Mouse (Mus musculus) heart, adult 11 months (tissue): ENCODE data around the gene Olfr1428.
"Not testable (repeated sequence)": the region's sequence is repeated elsewhere in the genome, so short reads cannot be mapped to it uniquely, and the experiment has no call there.

Experiments used
- DNase-seq: peaks from one replicate; pipeline ENCODE4 v3.0.0; 2022

Olfr1428 gene

DNA sequence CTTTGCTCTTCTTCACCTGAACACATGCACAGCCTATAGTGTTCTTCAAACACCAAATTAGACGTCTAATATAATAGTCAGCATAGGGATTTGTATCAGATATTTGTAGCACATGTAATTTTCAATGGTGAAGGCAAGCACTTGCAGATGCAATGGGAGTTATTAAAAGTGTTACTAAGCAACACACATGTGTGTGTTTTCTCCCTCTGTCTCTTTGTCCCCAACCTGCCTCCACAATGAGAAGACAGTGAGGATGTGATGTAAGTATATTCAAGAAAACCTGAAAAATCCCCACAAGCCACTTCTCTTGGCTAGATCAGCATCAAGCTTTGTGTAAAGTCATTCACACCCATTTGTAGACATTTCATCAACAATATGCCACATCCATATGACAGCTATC, at the start of gene Olfr1428:
Gene Olfr1428 (minus strand): TSS at position 101 of the 400 bp plus-strand sequence.
- no peak for DNase-seq

DNA sequence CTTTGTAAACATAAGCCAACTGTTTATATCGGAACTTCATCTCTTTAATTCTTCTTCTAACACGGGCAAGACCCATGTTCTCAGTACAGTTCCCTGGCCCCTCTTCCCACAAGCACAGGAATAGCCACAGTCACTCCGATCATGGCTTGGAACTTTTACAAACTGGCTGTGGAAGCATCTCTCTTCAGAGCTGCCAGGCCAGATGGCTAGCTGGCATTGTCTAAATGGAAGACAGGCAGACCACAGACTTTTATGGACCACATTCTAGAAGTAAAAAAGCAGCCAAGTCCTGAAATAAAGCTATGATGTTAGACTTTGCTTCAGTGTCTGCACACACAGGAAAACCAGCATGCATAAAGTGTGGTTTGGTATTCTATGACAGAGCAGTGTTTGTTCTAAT, 29.8 kb upstream of the Olfr1428 start:
- DNase-seq, result no peak

DNA sequence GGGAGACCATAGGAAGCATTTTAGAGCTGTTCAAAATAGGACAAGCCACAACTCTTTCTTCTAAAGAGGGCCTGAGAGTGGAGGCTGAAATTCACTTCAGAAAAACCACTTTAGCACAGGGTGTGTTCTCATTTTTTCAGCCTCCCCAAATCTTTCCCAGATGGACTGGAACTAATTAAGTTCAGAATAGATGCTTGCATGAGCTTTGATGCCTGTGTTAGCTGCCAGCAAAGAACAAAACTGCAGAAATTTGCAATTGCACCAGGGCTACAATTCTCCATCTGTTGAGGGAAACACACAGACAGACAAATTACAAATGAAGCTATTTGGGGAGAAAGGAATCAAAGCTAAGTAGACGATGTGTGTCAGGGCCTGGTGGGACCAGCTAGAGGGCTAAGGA, 27.7 kb upstream of the Olfr1428 start:
- DNase-seq, result no peak

DNA sequence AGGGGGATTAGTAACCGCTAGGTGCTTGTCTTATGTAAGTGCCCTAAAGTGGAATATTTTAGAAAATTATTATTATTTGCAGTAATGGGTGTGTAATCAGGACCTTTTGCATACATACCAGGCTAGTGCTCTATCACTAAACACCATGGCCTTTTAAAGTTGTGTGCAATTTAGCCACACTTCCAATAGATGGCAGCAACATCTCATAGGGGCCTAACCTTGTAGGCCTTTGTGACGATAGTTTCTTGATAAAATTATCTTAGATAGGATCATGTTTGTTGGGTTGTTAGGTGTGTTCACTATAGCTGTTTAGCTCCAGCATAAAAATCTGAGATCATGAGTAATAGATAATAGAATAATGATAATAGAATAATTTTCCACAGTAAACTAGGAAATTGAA, 18.6 kb upstream of the Olfr1428 start:
- no peak for DNase-seq

DNA sequence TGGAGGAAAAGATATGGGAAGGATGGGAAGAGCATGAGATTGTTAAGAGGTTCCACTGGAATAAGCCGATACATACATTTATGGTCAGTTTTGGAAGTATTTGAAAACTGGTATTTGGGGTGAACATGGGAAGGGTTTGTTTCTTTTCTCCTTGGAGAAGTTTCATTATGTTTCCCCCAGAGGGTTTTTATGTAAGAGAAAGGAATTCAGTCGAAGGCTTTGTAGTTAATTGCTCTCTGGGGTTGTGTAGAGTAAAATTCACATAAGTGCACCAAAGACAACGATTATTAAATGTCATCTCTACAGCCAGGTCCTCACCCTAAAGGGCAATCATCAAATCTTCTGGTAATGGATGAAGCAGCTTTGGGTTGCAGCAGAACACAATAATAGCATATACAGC, 7.4 kb upstream of the Olfr1428 start, which contains the start of gene Olfr76:
Gene Olfr76 (minus strand): TSS at position 101 of the 400 bp plus-strand sequence.
- DNase-seq, result no peak

DNA sequence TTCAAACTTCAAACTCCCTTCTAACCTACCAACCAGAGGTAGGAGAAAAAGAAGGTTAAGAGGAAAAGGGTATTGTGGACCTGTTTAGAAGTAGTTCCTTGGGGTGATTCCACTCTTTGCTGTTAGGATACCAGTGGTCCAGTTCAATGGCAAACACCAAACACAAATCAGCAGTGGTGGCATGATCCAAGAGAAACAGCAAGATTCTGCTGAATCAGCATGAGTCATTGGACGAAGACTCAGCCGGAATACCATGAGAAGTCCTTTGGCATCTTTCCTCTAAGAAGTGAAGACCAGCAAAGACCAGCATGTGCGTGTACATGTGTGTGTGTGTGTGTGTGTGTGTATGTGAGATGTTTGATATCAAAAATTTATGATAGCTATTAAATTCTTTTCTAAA, 767 bp upstream of the Olfr1428 start:
- no peak for DNase-seq

DNA sequence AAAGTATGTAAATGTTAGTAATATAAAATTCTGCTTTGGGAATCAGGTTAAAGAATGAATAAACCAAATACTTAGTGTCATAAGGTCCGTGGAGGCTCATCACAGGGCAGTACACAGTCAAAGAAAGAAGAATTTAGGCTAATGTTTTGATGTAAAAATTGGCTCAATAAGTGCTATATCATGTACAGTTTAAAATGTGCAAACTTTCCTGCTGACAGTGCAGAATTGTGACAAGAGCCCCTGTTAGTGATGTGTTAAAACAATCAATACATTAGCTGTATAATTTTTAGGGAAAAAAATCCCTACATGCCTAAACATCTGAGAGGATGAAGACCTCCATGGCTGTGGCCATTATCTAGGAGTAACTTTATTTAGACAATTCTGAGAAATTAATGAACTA, 1.9 kb downstream of the Olfr1428 start:
- no peak for DNase-seq

DNA sequence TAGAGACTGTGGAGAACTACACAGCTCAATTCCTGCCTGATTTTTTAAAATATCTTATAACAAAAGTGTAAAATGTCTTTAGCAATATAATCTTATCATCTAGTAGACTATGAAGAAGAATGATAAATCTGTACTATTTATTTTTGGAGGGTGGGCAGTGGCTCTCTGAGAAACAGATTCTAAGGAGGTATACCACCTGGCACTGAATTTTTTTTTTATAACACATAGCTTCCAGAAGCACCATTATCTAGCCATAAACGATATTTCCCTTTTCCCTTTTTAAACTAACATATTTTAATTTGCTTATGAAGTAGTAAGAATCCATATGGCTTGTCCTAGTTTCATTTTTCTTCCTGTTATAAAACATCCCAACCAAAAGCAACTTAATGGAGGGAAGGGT, 11.2 kb downstream of the Olfr1428 start:
- no peak for DNase-seq

DNA sequence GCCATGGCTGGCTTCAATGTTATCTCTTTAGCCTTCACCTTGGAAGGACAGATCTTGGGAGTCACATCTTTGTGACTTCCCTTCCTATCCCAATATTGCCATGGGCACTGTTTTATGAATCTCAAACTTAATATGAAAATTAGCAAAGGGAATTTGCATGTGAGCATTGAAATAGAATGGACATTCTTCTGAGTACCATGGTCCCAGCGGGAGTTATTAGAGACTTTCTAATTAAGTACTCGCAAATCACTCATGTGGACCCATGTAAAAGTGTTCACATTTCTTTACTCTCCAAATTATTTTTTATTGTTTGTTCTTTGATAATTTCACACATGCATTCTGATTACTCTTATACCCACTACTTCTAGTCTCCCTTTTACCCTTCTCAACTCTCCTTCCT, 12.5 kb downstream of the Olfr1428 start, which contains the start of gene Olfr1427:
Gene Olfr1427 (minus strand): TSS at position 101 of the 400 bp plus-strand sequence.
- DNase-seq, result no peak

DNA sequence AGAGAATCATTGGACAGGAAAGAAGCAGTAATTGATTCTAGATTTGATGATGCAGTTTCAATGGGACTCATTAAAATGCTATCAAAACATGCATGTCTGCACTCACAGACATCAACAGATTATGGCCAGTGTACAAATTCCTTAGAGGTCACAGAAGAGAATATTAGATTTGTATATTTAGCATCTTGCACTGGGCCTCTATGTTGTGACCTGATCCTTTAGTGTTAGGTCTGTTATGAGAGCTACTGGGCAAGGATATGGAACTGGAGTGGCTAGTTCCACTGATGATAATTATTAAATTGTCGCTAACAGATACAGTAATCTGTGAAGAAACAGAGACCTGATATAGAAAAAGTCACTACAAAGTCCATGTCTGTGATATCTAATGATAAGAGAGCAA, 23.8 kb downstream of the Olfr1428 start, which contains the start of gene Olfr1426:
Gene Olfr1426 (minus strand): TSS at position 101 of the 400 bp plus-strand sequence.
- no peak for DNase-seq

DNA sequence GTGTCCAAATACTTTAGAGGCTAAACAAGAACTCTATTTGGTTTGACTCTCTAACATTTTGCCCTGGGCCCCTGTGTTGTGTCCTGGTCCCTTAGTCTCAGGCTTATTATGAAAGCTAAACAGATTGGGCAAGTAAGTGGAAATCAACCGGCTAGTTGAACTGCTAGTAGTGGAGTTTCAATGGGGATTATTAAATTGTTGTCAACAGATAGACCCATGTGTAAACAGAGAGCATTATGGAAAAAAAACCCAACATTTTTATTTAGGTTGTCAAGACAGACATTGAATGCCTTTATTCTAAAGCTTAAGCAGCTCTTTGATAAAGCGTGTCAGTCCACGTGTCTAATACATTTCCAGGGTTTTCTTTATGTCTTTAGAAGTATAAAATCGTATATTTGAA, 38.1 kb downstream of the Olfr1428 start, which contains the start of gene Olfr1425:
Gene Olfr1425 (minus strand): TSS at position 101 of the 400 bp plus-strand sequence.
- not testable (repeated sequence) for DNase-seq

DNA sequence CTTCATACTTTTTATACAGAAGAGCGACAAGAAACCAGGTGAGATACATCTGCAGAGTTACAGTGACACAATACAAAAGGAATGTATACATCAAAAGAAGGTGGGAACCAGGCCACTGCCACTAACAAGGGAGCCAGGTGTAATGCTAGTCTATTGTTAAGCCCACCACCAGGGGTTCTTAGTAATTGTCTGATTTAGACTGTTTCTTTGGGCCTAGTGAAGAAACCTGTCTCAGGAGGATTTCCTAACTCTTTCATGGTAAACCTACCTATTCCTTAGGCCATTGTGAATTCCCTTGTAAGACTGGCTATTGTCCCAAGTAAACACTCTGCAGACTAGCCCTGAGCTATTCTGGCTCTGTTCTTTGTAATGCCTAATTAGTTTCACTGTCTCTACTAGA, 46.2 kb downstream of the Olfr1428 start:
- peak; percentile 51 for DNase-seq

DNA sequence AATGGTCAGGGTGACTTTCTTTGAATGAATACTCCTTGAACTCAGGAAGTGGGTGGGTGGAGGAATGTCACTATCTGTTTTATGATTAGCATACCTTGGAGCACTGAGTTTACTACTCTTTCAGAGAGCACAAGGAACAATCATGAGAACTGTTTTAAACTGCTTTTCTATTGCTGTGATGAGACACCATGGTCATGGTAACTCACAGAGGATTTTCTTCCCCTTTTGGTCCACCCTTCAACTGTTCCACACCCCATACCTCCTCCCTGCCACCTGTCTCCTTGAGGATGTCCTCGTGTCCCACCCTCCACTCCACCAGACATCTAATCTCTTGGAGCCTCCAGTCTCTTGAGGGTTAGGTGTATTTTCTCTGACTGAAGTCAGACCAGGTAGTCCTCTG, 47.9 kb downstream of the Olfr1428 start:
- peak; percentile 28 for DNase-seq

DNA sequence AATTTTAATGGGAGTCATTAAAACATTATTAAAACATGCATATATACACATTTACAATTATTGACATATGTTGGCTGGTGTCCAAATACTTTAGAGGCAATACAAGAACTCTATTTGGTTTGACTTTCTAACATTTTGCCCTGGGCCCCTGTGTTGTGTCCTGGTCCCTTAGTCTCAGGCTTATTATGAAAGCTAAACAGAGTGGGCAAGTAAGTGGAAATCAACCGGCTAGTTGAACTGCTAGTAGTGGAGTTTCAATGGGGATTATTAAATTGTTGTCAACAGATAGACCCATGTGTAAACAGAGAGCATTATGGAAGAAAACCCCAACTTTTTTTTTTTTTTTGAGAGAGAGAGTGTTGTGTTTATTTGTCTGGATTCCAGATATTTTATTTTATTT, 53.1 kb downstream of the Olfr1428 start, which contains the start of gene Olfr1424:
Gene Olfr1424 (minus strand): TSS at position 101 of the 400 bp plus-strand sequence.
- DNase-seq, result peak; percentile 6
